Mouse (Mus musculus) forebrain, postnatal 0 days (tissue): ENCODE measurements at regions not wholly inside any gene's neighbourhood (a gene's known extent, or its start where the extent isn't known, plus 50 kb on each side); places are given as distances from the start of the nearest gene placed in this dataset.

Experiments
- ATAC-seq: fragments of 200-750 bp; cut with Nextera tagmentation; 2 replicates; pipeline ENCODE4 v1.8.0; 2017; ENCODE audit warnings: mild to moderate bottlenecking, moderate library complexity
- DNase-seq: peaks from one replicate; pipeline ENCODE4 v3.0.0-alpha.2; 2015
- H3K27ac ChIP-seq: fragments of 300-500 bp; sonication (generic); 2 replicates; pipeline ENCODE4 v1.5.1; 2014; ENCODE audit warnings: low read depth, mild to moderate bottlenecking, antibody characterized with exemption, low read length, moderate library complexity, mixed read lengths
- H3K27me3 ChIP-seq: fragments of 300-500 bp; sonication (generic); 2 replicates; pipeline ENCODE4 v1.6.1; 2014; ENCODE audit warnings: mild to moderate bottlenecking, low read length, mixed read lengths; ENCODE audit not compliant: insufficient read depth
- H3K36me3 ChIP-seq: fragments of 300-500 bp; sonication (generic); 2 replicates; pipeline ENCODE4 v1.6.1; 2014; ENCODE audit warnings: mild to moderate bottlenecking, moderate library complexity; ENCODE audit not compliant: insufficient read depth
- H3K4me1 ChIP-seq: fragments of 300-500 bp; sonication (generic); 2 replicates; pipeline ENCODE4 v1.6.1; 2014; ENCODE audit warnings: antibody characterized with exemption; ENCODE audit not compliant: insufficient read depth
- H3K4me2 ChIP-seq: fragments of 300-500 bp; sonication (generic); 2 replicates; pipeline ENCODE4 v1.6.1; 2014; ENCODE audit warnings: low read depth, mild to moderate bottlenecking, moderate library complexity
- H3K4me3 ChIP-seq: fragments of 300-500 bp; sonication (generic); 2 replicates; pipeline ENCODE4 v1.5.1; 2014; ENCODE audit warnings: low read depth, low read length, mixed read lengths
- H3K9ac ChIP-seq: fragments of 300-500 bp; sonication (generic); 2 replicates; pipeline ENCODE4 v1.6.1; 2014; ENCODE audit warnings: mild to moderate bottlenecking
- H3K9me3 ChIP-seq: fragments of 300-500 bp; sonication (generic); 2 replicates; pipeline ENCODE4 v1.6.1; 2016; ENCODE audit warnings: low read length
- CTCF ChIP-seq: sonication (generic); IDR thresholded peaks from 2 replicates; pipeline ENCODE4 v1.5.1; 2016; ENCODE audit warnings: antibody characterized with exemption, control low read depth, low read depth
- WGBS: fragments of 180-500 bp; shearing (Covaris S2); extraction: QIAGEN DNeasy Blood & Tissue Kit; methylation state at CpG from one replicate; pipeline ENCODE4 v1.1.7; 2014; 5-methylcytosine and 5-hydroxymethylcytosine counted together

GRCm38 (mm10) chr19:27498278-27498677 is 68.7 kb upstream of the Pum3 start:
- Histone ChIP-seq H3K27me3 (no peaks in the 10 kb centered on the region), H3K27ac (no peak overlapping the region), H3K36me3 (no peaks in the 10 kb centered on the region), H3K9ac (no peak overlapping the region), H3K4me1 (no peaks in the 10 kb centered on the region), H3K4me2 (no peak overlapping the region), H3K4me3 (no peak overlapping the region), H3K9me3 (no peaks in the 10 kb centered on the region)
- 85% methylated on average over 4 of the region's 4 CpGs for WGBS
- ATAC-seq (no peak), DNase-seq (no peak)
- TF ChIP-seq CTCF = no peak

GRCm38 (mm10) chr19:27492468-27492867 is 62.8 kb upstream of the Pum3 start:
- no peaks in the 10 kb centered on the region for H3K27me3 ChIP-seq
- no peak overlapping the region for H3K4me3 ChIP-seq
- no peak for TF ChIP-seq CTCF
- WGBS = 77% methylated on average over 8 of the region's 8 CpGs
- no peak overlapping the region for H3K27ac ChIP-seq
- ATAC-seq = no peak
- no peak overlapping the region for H3K4me2 ChIP-seq
- H3K9ac ChIP-seq = no peak overlapping the region
- no peaks in the 10 kb centered on the region for H3K9me3 ChIP-seq
- peak; percentile 35 for DNase-seq
- H3K4me1 ChIP-seq = no peaks in the 10 kb centered on the region
- H3K36me3 ChIP-seq = no peaks in the 10 kb centered on the region

- H3K4me1 ChIP-seq = no peaks in the 10 kb centered on the region
- DNase-seq (no peak), ATAC-seq (no peak)
- no peaks in the 10 kb centered on the region for H3K36me3 ChIP-seq
- no peaks in the 10 kb centered on the region for H3K9me3 ChIP-seq
- WGBS = 90% methylated on average over 5 of the region's 5 CpGs
- H3K27me3 ChIP-seq = no peaks in the 10 kb centered on the region
- H3K27ac ChIP-seq = no peak overlapping the region
- H3K4me2 ChIP-seq = no peak overlapping the region
- no peak overlapping the region for H3K4me3 ChIP-seq
- H3K9ac ChIP-seq = no peak overlapping the region
- TF ChIP-seq CTCF = no peak
Observed at GRCm38 (mm10) chr19:27491873-27492272, 62.2 kb upstream of the Pum3 start.

- ATAC-seq = no peak
- H3K27me3 ChIP-seq = no peaks in the 10 kb centered on the region
- 82% methylated on average over 4 of the region's 4 CpGs for WGBS
- H3K9ac ChIP-seq = no peak overlapping the region
- no peak overlapping the region for H3K27ac ChIP-seq
- H3K4me1 ChIP-seq = no peaks in the 10 kb centered on the region
- no peak for DNase-seq
- no peak overlapping the region for H3K4me3 ChIP-seq
- no peak overlapping the region for H3K4me2 ChIP-seq
- no peaks in the 10 kb centered on the region for H3K9me3 ChIP-seq
- no peak for TF ChIP-seq CTCF
- H3K36me3 ChIP-seq = no peaks in the 10 kb centered on the region
Observed at GRCm38 (mm10) chr19:27489053-27489452, 59.4 kb upstream of the Pum3 start.
